Mouse (Mus musculus) forebrain, embryonic 13.5 days (tissue): ENCODE data around the gene Naip2. TPM values are rescaled to one million over a fixed set of nuclear protein-coding genes. Genes with fewer than 3 reads are reported as not detected.
"Not testable (repeated sequence)": the region's sequence is repeated elsewhere in the genome, so short reads cannot be mapped to it uniquely, and the experiment has no call there.

ENCODE experiments used
- ATAC-seq: fragments of 200-750 bp; cut with Nextera tagmentation; 2 replicates; pipeline ENCODE4 v1.8.0; 2017
- H3K27ac ChIP-seq: fragments of 300-500 bp; sonication (generic); 2 replicates; pipeline ENCODE4 v1.5.1; 2015; ENCODE audit warnings: inconsistent platforms, mild to moderate bottlenecking, moderate library complexity
- H3K27me3 ChIP-seq: fragments of 300-500 bp; sonication (generic); 2 replicates; pipeline ENCODE4 v1.6.1; 2015; ENCODE audit warnings: mild to moderate bottlenecking, inconsistent platforms
- H3K36me3 ChIP-seq: fragments of 300-500 bp; sonication (generic); 2 replicates; pipeline ENCODE4 v1.6.1; 2015; ENCODE audit warnings: mild to moderate bottlenecking, inconsistent platforms; ENCODE audit not compliant: poor library complexity, severe bottlenecking
- H3K4me1 ChIP-seq: fragments of 300-500 bp; sonication (generic); 2 replicates; pipeline ENCODE4 v1.6.1; 2015; ENCODE audit warnings: inconsistent platforms
- H3K4me2 ChIP-seq: fragments of 300-500 bp; sonication (generic); 2 replicates; pipeline ENCODE4 v1.6.1; 2015; ENCODE audit warnings: inconsistent platforms, mild to moderate bottlenecking, moderate library complexity
- H3K4me3 ChIP-seq: fragments of 300-500 bp; sonication (generic); 2 replicates; pipeline ENCODE4 v1.5.1; 2015; ENCODE audit warnings: mild to moderate bottlenecking, inconsistent platforms
- H3K9ac ChIP-seq: fragments of 300-500 bp; sonication (generic); 2 replicates; pipeline ENCODE4 v1.6.1; 2015; ENCODE audit warnings: mild to moderate bottlenecking, inconsistent platforms
- H3K9me3 ChIP-seq: fragments of 300-500 bp; sonication (generic); replicated peaks from 2 replicates; pipeline ENCODE4 v1.6.1; 2016; ENCODE audit warnings: inconsistent platforms
- WGBS: fragments of 180-500 bp; shearing (Covaris S2); methylation state at CpG from one replicate; pipeline ENCODE4 v1.1.7; 2015; 5-methylcytosine and 5-hydroxymethylcytosine counted together
- polyA plus RNA-seq: library from polyadenylated mRNA; unstranded; fragments of >200 nt; fragmentation: Nextera tagmentation; extraction: Ambion mirVana; gene quantifications from 2 replicates; pipeline ENCODE4 v1.2.1, GENCODE M21; 2015

Gene Naip2
- 0.08 and 0.09 TPM in 2 replicates for polyA plus RNA-seq

- not testable (repeated sequence) for H3K4me2 ChIP-seq
- WGBS, result 83% methylated on average over 3 of the region's 3 CpGs
These were observed at the start of gene Naip2 for GRCm38 (mm10) chr13:100201659-100202333. Gene Naip2, minus strand, starts transcription at chr13:100202092.

GRCm38 (mm10) chr13:100246896-100247519, 45.1 kb upstream of the Naip2 start:
- not testable (repeated sequence) for H3K9me3 ChIP-seq, H3K9ac ChIP-seq, H3K36me3 ChIP-seq, ATAC-seq, H3K4me1 ChIP-seq, H3K4me2 ChIP-seq, H3K27ac ChIP-seq, H3K4me3 ChIP-seq, H3K27me3 ChIP-seq
- 82% methylated on average over 5 of the region's 5 CpGs for WGBS

More at GRCm38 (mm10) chr13:100201659-100202333, at the start of gene Naip2:
- not testable (repeated sequence) for ATAC-seq, H3K27me3 ChIP-seq, H3K36me3 ChIP-seq, H3K27ac ChIP-seq, H3K4me3 ChIP-seq, H3K9me3 ChIP-seq, H3K4me1 ChIP-seq, H3K9ac ChIP-seq

- H3K4me1 ChIP-seq, H3K9me3 ChIP-seq, H3K9ac ChIP-seq, H3K27ac ChIP-seq, H3K36me3 ChIP-seq, H3K4me3 ChIP-seq, ATAC-seq, H3K27me3 ChIP-seq, H3K4me2 ChIP-seq: not testable (repeated sequence)
- 84% methylated on average over 4 of the region's 4 CpGs for WGBS
These were observed 44.3 kb upstream of the Naip2 start, which contains the start of gene Naip5 for GRCm38 (mm10) chr13:100246223-100246622. Gene Naip5, minus strand, starts transcription at chr13:100246323.

GRCm38 (mm10) chr13:100243702-100244101, 41.8 kb upstream of the Naip2 start:
- H3K9me3 ChIP-seq, result no peaks in the 10 kb centered on the region
- no peak for ATAC-seq

GRCm38 (mm10) chr13:100213683-100214082, 11.8 kb upstream of the Naip2 start:
- H3K4me2 ChIP-seq, H3K9ac ChIP-seq, H3K9me3 ChIP-seq, H3K4me1 ChIP-seq, H3K4me3 ChIP-seq, H3K27me3 ChIP-seq, H3K27ac ChIP-seq, ATAC-seq, H3K36me3 ChIP-seq: not testable (repeated sequence)
- WGBS, result 77% methylated on average over 1 of the region's 1 CpGs

More at GRCm38 (mm10) chr13:100243702-100244101, 41.8 kb upstream of the Naip2 start:
- Histone ChIP-seq H3K36me3 (no peaks in the 10 kb centered on the region), H3K4me3 (no peak overlapping the region), H3K4me1 (no peaks in the 10 kb centered on the region), H3K27me3 (no peaks in the 10 kb centered on the region), H3K4me2 (no peak overlapping the region), H3K27ac (no peak overlapping the region), H3K9ac (no peak overlapping the region)

- Histone ChIP-seq H3K4me3 (no peak overlapping the region), H3K27me3 (peaks cover 4% of the 10 kb centered on the region; the same call in 1 of the 2 replicates), H3K9ac (no peak overlapping the region), H3K36me3 (no peaks in the 10 kb centered on the region), H3K4me1 (no peaks in the 10 kb centered on the region), H3K9me3 (no peaks in the 10 kb centered on the region), H3K27ac (no peak overlapping the region), H3K4me2 (no peak overlapping the region)
- WGBS, result 27% methylated on average over 8 of the region's 8 CpGs
- ATAC-seq, result no peak
These were observed 8.6 kb upstream of the Naip2 start for GRCm38 (mm10) chr13:100210540-100210939.

- no peak for ATAC-seq
- Histone ChIP-seq H3K9ac (no peak overlapping the region), H3K9me3 (no peaks in the 10 kb centered on the region), H3K27me3 (no peaks in the 10 kb centered on the region), H3K36me3 (no peaks in the 10 kb centered on the region), H3K4me1 (no peaks in the 10 kb centered on the region), H3K4me2 (no peak overlapping the region), H3K27ac (no peak overlapping the region), H3K4me3 (no peak overlapping the region)
- 89% methylated on average over 1 of the region's 1 CpGs for WGBS
These were observed 1.4 kb upstream of the Naip2 start for GRCm38 (mm10) chr13:100203319-100203718.

GRCm38 (mm10) chr13:100200778-100201177, 1.1 kb downstream of the Naip2 start:
- no peaks in the 10 kb centered on the region for H3K9me3 ChIP-seq
- H3K4me3 ChIP-seq, result no peak overlapping the region
- H3K36me3 ChIP-seq, result no peaks in the 10 kb centered on the region
- no peaks in the 10 kb centered on the region for H3K4me1 ChIP-seq
- H3K9ac ChIP-seq, result no peak overlapping the region
- no peak overlapping the region for H3K27ac ChIP-seq
- H3K4me2 ChIP-seq, result no peak overlapping the region
- ATAC-seq, result no peak
- H3K27me3 ChIP-seq, result no peaks in the 10 kb centered on the region

- Histone ChIP-seq H3K9ac (no peak overlapping the region), H3K4me3 (no peak overlapping the region), H3K4me2 (no peak overlapping the region), H3K36me3 (no peaks in the 10 kb centered on the region), H3K27me3 (no peaks in the 10 kb centered on the region), H3K27ac (no peak overlapping the region), H3K4me1 (no peaks in the 10 kb centered on the region), H3K9me3 (no peaks in the 10 kb centered on the region)
- no peak for ATAC-seq
- WGBS, result 86% methylated on average over 3 of the region's 3 CpGs
These were observed 6.5 kb downstream of the Naip2 start for GRCm38 (mm10) chr13:100195421-100195820.

- H3K9me3 ChIP-seq, H3K4me2 ChIP-seq, H3K9ac ChIP-seq, H3K4me1 ChIP-seq, H3K27ac ChIP-seq, H3K27me3 ChIP-seq, H3K4me3 ChIP-seq, ATAC-seq, H3K36me3 ChIP-seq: not testable (repeated sequence)
These were observed 18.8 kb downstream of the Naip2 start for GRCm38 (mm10) chr13:100183111-100183510.

GRCm38 (mm10) chr13:100174360-100174759, 27.5 kb downstream of the Naip2 start:
- H3K4me1 ChIP-seq, H3K4me3 ChIP-seq, H3K27me3 ChIP-seq, H3K36me3 ChIP-seq, H3K9ac ChIP-seq, ATAC-seq, H3K27ac ChIP-seq, H3K4me2 ChIP-seq, H3K9me3 ChIP-seq: not testable (repeated sequence)
- WGBS, result 87% methylated on average over 4 of the region's 5 CpGs

GRCm38 (mm10) chr13:100166378-100166777, 35.5 kb downstream of the Naip2 start:
- not testable (repeated sequence) for ATAC-seq, H3K36me3 ChIP-seq, H3K4me1 ChIP-seq, H3K9ac ChIP-seq, H3K27ac ChIP-seq, H3K9me3 ChIP-seq, H3K27me3 ChIP-seq, H3K4me2 ChIP-seq, H3K4me3 ChIP-seq
- 71% methylated on average over 2 of the region's 2 CpGs for WGBS

- not testable (repeated sequence) for H3K4me3 ChIP-seq, H3K4me2 ChIP-seq, H3K4me1 ChIP-seq, H3K36me3 ChIP-seq, H3K27ac ChIP-seq, H3K27me3 ChIP-seq, ATAC-seq, H3K9ac ChIP-seq, H3K9me3 ChIP-seq
These were observed 39.4 kb downstream of the Naip2 start for GRCm38 (mm10) chr13:100162467-100162866.
